Mouse (Mus musculus): ENCODE results near the gene Oca2. TPM values are rescaled to one million over a fixed set of nuclear protein-coding genes. Genes with fewer than 3 reads are reported as not detected.

Gene Oca2
- polyA plus RNA-seq, 1 experiment from 2014 or later, result not detected

- H3K9me3 ChIP-seq, result no peaks in the 10 kb centered on the region
- H3K27me3 ChIP-seq, result no peaks in the 10 kb centered on the region
- H3K4me2 ChIP-seq, result no peak overlapping the region
- H3K27ac ChIP-seq, result no peak overlapping the region
- no peaks in the 10 kb centered on the region for H3K4me1 ChIP-seq (replicated peaks)
- no peak for ATAC-seq (ENCODE audit: insufficient number of reproducible peaks, insufficient read depth, low FRiP score, low TSS enrichment, low read depth)
- WGBS, result 61% methylated on average over 3 of the region's 3 CpGs
- H3K4me3 ChIP-seq (replicated peaks), result no peak overlapping the region
- no peaks in the 10 kb centered on the region for H3K36me3 ChIP-seq
- H3K9ac ChIP-seq (replicated peaks), result no peak overlapping the region
These were observed 18.4 kb downstream of the Oca2 start for GRCm38 (mm10) chr7:56257875-56258441.

DNA sequence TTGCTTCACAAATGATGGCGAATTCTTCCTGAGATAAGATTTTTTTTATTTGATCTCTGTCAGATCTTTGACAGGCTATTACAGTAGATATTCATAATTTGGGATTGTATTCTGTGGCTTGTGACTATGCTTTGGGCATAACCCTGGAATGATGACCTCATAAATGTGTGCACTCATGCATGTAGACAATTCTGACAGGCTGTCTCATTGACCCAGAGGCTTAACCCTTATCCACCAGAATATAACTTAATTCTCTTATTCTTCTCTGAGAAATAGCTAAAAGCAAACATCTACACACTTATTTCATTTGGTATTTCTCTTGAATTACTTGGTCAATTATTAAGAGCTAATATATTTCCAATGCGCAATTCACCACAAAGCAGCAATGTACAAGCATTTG, 37.9 kb downstream of the Oca2 start:
- Histone ChIP-seq H3K9me3 (no peaks in the 10 kb centered on the region), H3K36me3 (no peaks in the 10 kb centered on the region), H3K4me1 (replicated peaks) (no peaks in the 10 kb centered on the region), H3K4me2 (no peak overlapping the region), H3K27ac (no peak overlapping the region), H3K4me3 (replicated peaks) (no peak overlapping the region), H3K27me3 (no peaks in the 10 kb centered on the region), H3K9ac (replicated peaks) (no peak overlapping the region)
- ATAC-seq (ENCODE audit: insufficient number of reproducible peaks, insufficient read depth, low FRiP score, low TSS enrichment, low read depth), result no peak
- WGBS, result 96% methylated on average over 2 of the region's 2 CpGs

- 56% methylated on average over 6 of the region's 6 CpGs for WGBS
- H3K27me3 ChIP-seq, result no peaks in the 10 kb centered on the region
- no peak overlapping the region for H3K4me2 ChIP-seq
- no peaks in the 10 kb centered on the region for H3K4me1 ChIP-seq (replicated peaks)
- no peak overlapping the region for H3K4me3 ChIP-seq (replicated peaks)
- 0 out of 2 replicates have a peak, but pooled peaks cover 3% of the 10 kb centered on the region for H3K9me3 ChIP-seq
- H3K27ac ChIP-seq, result no peak overlapping the region
- H3K9ac ChIP-seq (replicated peaks), result no peak overlapping the region
- no peak for ATAC-seq (ENCODE audit: insufficient number of reproducible peaks, insufficient read depth, low FRiP score, low TSS enrichment, low read depth)
- H3K36me3 ChIP-seq, result no peaks in the 10 kb centered on the region
These were observed 52.0 kb downstream of the Oca2 start for GRCm38 (mm10) chr7:56291468-56292115.

DNA sequence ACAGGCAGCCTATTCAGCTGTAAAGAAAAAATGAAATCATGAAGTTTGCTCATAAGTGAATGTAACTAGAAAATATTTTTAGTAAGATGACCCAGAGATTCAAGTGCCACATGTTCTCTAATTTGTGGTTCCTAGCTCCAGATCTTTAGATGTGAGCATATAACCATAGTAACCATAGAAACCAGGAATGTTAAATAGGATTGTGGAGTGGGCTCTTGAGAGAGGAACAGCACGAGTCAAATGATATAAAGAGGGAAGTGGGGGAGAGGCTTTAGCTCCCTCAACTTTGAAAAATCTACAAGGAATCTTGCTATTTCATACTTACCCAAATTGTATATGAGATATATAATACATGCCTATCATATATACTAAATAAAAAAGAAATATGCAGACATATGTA, 64.8 kb downstream of the Oca2 start:
- no peaks in the 10 kb centered on the region for H3K9me3 ChIP-seq
- ATAC-seq (ENCODE audit: insufficient number of reproducible peaks, insufficient read depth, low FRiP score, low TSS enrichment, low read depth), result no peak
- H3K4me3 ChIP-seq (replicated peaks), result no peak overlapping the region
- H3K27me3 ChIP-seq, result no peaks in the 10 kb centered on the region
- no peak overlapping the region for H3K27ac ChIP-seq
- 29% methylated on average over 1 of the region's 1 CpGs for WGBS
- no peaks in the 10 kb centered on the region for H3K4me1 ChIP-seq (replicated peaks)
- no peak overlapping the region for H3K9ac ChIP-seq (replicated peaks)
- no peaks in the 10 kb centered on the region for H3K36me3 ChIP-seq
- H3K4me2 ChIP-seq, result no peak overlapping the region

DNA sequence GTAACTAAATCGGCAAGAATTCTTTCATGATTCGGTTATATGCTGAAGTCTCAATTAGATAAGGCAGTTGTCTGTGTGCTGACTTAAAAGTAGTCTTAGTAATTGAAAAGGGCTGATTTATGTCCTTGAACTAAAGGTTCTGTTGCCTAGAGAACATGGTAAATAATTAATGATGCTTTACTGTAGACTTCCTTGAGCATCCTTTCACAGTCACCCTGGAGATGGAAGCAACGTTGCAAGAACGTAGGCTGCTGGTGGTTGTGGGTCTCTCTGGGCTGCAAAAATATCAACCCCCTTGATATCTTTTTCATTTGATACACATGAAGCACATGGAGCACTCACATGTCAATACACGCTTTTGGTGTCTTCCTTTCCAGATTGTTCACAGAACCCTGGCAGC, 74.8 kb downstream of the Oca2 start:
- no peaks in the 10 kb centered on the region for H3K4me1 ChIP-seq (replicated peaks)
- no peaks in the 10 kb centered on the region for H3K9me3 ChIP-seq
- H3K4me3 ChIP-seq (replicated peaks), result no peak overlapping the region
- H3K9ac ChIP-seq (replicated peaks), result no peak overlapping the region
- H3K4me2 ChIP-seq, result no peak overlapping the region
- H3K36me3 ChIP-seq, result no peaks in the 10 kb centered on the region
- H3K27ac ChIP-seq, result no peak overlapping the region
- no peak for ATAC-seq (ENCODE audit: insufficient number of reproducible peaks, insufficient read depth, low FRiP score, low TSS enrichment, low read depth)
- H3K27me3 ChIP-seq, result no peaks in the 10 kb centered on the region
- 88% methylated on average over 5 of the region's 5 CpGs for WGBS

GRCm38 (mm10) chr7:56315630-56316529, 76.3 kb downstream of the Oca2 start:
- Histone ChIP-seq H3K4me2 (no peak overlapping the region), H3K36me3 (no peaks in the 10 kb centered on the region), H3K27me3 (no peaks in the 10 kb centered on the region), H3K27ac (no peak overlapping the region), H3K9me3 (no peaks in the 10 kb centered on the region), H3K9ac (replicated peaks) (no peak overlapping the region), H3K4me1 (replicated peaks) (no peaks in the 10 kb centered on the region), H3K4me3 (replicated peaks) (no peak overlapping the region)
- WGBS, result 57% methylated on average over 7 of the region's 7 CpGs
- ATAC-seq (ENCODE audit: insufficient number of reproducible peaks, insufficient read depth, low FRiP score, low TSS enrichment, low read depth), result no peak

- 45% methylated on average over 4 of the region's 4 CpGs for WGBS
- Histone ChIP-seq H3K9me3 (no peaks in the 10 kb centered on the region), H3K36me3 (no peaks in the 10 kb centered on the region), H3K27ac (no peak overlapping the region), H3K4me3 (replicated peaks) (no peak overlapping the region), H3K4me2 (no peak overlapping the region), H3K4me1 (replicated peaks) (no peaks in the 10 kb centered on the region), H3K9ac (replicated peaks) (no peak overlapping the region), H3K27me3 (no peaks in the 10 kb centered on the region)
- no peak for ATAC-seq (ENCODE audit: insufficient number of reproducible peaks, insufficient read depth, low FRiP score, low TSS enrichment, low read depth)
These were observed 88.2 kb downstream of the Oca2 start for GRCm38 (mm10) chr7:56327738-56328137.

- Histone ChIP-seq H3K36me3 (no peaks in the 10 kb centered on the region), H3K4me2 (no peak overlapping the region), H3K9ac (replicated peaks) (no peak overlapping the region), H3K9me3 (no peaks in the 10 kb centered on the region), H3K27ac (no peak overlapping the region), H3K4me1 (replicated peaks) (no peaks in the 10 kb centered on the region), H3K27me3 (no peaks in the 10 kb centered on the region), H3K4me3 (replicated peaks) (no peak overlapping the region)
- 47% methylated on average over 3 of the region's 3 CpGs for WGBS
- ATAC-seq (ENCODE audit: insufficient number of reproducible peaks, insufficient read depth, low FRiP score, low TSS enrichment, low read depth), result no peak
These were observed 109.0 kb downstream of the Oca2 start for GRCm38 (mm10) chr7:56348528-56348927.

DNA sequence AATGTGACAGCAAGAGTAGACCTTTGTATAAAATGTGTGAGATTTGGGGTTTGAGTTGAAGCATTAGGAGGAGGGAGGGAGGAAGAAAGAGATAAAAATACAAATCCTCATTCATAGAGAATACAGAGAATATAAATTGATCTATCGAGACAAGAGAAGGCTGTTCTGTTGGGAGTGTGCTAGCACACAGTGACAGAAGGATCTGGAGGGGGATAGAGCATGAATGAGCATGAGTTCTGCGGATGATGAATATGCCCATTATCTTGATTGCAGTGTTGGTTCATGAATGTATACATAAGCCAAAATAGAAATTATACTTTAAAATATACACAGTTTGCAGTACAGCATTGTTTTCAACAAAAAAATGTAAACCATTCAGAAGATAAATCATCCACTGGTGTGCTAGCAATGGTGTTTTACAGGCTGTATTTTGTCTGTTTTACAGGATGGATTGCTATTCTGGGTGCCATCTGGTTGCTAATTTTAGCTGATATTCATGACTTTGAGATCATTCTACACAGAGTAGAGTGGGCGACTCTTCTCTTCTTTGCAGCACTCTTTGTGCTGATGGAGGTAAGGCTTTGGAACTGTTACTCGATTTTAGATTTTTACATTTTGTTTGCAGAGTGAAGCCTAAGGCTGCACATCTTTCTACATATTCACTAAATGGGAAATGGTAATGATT, 117.2 kb downstream of the Oca2 start:
- Histone ChIP-seq H3K4me2 (no peak overlapping the region), H3K27me3 (no peaks in the 10 kb centered on the region), H3K9ac (replicated peaks) (no peak overlapping the region), H3K9me3 (no peaks in the 10 kb centered on the region), H3K27ac (no peak overlapping the region), H3K4me3 (replicated peaks) (no peak overlapping the region), H3K36me3 (no peaks in the 10 kb centered on the region), H3K4me1 (replicated peaks) (no peaks in the 10 kb centered on the region)
- no peak for ATAC-seq (ENCODE audit: insufficient number of reproducible peaks, insufficient read depth, low FRiP score, low TSS enrichment, low read depth)
- WGBS, result 82% methylated on average over 4 of the region's 4 CpGs

GRCm38 (mm10) chr7:56381750-56382421, 142.3 kb downstream of the Oca2 start:
- 87% methylated on average over 4 of the region's 4 CpGs for WGBS

GRCm38 (mm10) chr7:56382706-56383105, 143.1 kb downstream of the Oca2 start:
- 90% methylated on average over 1 of the region's 1 CpGs for WGBS
- Histone ChIP-seq H3K27me3 (no peaks in the 10 kb centered on the region), H3K4me3 (replicated peaks) (no peak overlapping the region), H3K4me2 (no peak overlapping the region), H3K27ac (no peak overlapping the region), H3K4me1 (replicated peaks) (no peaks in the 10 kb centered on the region), H3K9ac (replicated peaks) (no peak overlapping the region), H3K36me3 (no peaks in the 10 kb centered on the region), H3K9me3 (no peaks in the 10 kb centered on the region)
- no peak for ATAC-seq (ENCODE audit: insufficient number of reproducible peaks, insufficient read depth, low FRiP score, low TSS enrichment, low read depth)

More at GRCm38 (mm10) chr7:56381750-56382421, 142.3 kb downstream of the Oca2 start:
- H3K4me1 ChIP-seq (replicated peaks), result no peaks in the 10 kb centered on the region
- no peaks in the 10 kb centered on the region for H3K27me3 ChIP-seq
- H3K9ac ChIP-seq (replicated peaks), result no peak overlapping the region
- H3K27ac ChIP-seq, result no peak overlapping the region
- H3K36me3 ChIP-seq, result no peaks in the 10 kb centered on the region
- no peak for ATAC-seq (ENCODE audit: insufficient number of reproducible peaks, insufficient read depth, low FRiP score, low TSS enrichment, low read depth)
- no peak overlapping the region for H3K4me2 ChIP-seq
- no peaks in the 10 kb centered on the region for H3K9me3 ChIP-seq
- no peak overlapping the region for H3K4me3 ChIP-seq (replicated peaks)
